Mouse (Mus musculus) stomach, embryonic 16.5 days (tissue): Measurements from ENCODE around the gene Gnas. TPM values are rescaled to one million over a fixed set of nuclear protein-coding genes. Genes with fewer than 3 reads are reported as not detected.
A peak's percentile ranks its signal among the peaks of the same experiment; 100 is the strongest.
"Not testable (repeated sequence)": the region's sequence is repeated elsewhere in the genome, so short reads cannot be mapped to it uniquely, and the experiment has no call there.

Experiments used
- ATAC-seq: fragments of 200-750 bp; cut with Nextera tagmentation; 2 replicates; pipeline ENCODE4 v1.8.0; 2017; ENCODE audit warnings: moderate number of reproducible peaks, moderate TSS enrichment; ENCODE audit not compliant: insufficient read depth, low FRiP score
- H3K27ac ChIP-seq: fragments of 300-500 bp; sonication (generic); 2 replicates; pipeline ENCODE4 v1.5.1; 2014; ENCODE audit warnings: low read length
- H3K27me3 ChIP-seq: fragments of 300-500 bp; sonication (generic); 2 replicates; pipeline ENCODE4 v1.6.1; 2014; ENCODE audit warnings: low read length, control low read depth, mixed read lengths; ENCODE audit not compliant: control insufficient read depth, insufficient read depth
- H3K36me3 ChIP-seq: fragments of 300-500 bp; sonication (generic); 2 replicates; pipeline ENCODE4 v1.6.1; 2014; ENCODE audit warnings: low read length; ENCODE audit not compliant: control insufficient read depth, insufficient read depth
- H3K4me1 ChIP-seq: fragments of 300-500 bp; sonication (generic); 2 replicates; pipeline ENCODE4 v1.6.1; 2014; ENCODE audit warnings: low read length, control low read depth, mixed read lengths; ENCODE audit not compliant: control insufficient read depth, insufficient read depth
- H3K4me2 ChIP-seq: fragments of 300-500 bp; sonication (generic); 2 replicates; pipeline ENCODE4 v1.6.1; 2014; ENCODE audit warnings: low read depth, low read length, mixed read lengths
- H3K4me3 ChIP-seq: fragments of 300-500 bp; sonication (generic); replicated peaks from 2 replicates; pipeline ENCODE4 v1.5.1; 2014; ENCODE audit warnings: mild to moderate bottlenecking, low read length
- H3K9ac ChIP-seq: fragments of 300-500 bp; sonication (generic); 2 replicates; pipeline ENCODE4 v1.6.1; 2014; ENCODE audit warnings: low read length
- H3K9me3 ChIP-seq: fragments of 300-500 bp; sonication (generic); replicated peaks from 2 replicates; pipeline ENCODE4 v1.6.1; 2016; ENCODE audit warnings: low read length, control low read depth; ENCODE audit not compliant: control insufficient read depth
- WGBS: fragments of 180-500 bp; shearing (Covaris S2); extraction: QIAGEN DNeasy Blood & Tissue Kit; methylation state at CpG from one replicate; pipeline ENCODE4 v1.1.7; 2014; 5-methylcytosine and 5-hydroxymethylcytosine counted together
- polyA plus RNA-seq: library from polyadenylated mRNA; unstranded; fragments of >200 nt; fragmentation: Nextera tagmentation; extraction: Ambion mirVana; gene quantifications from 2 replicates; pipeline ENCODE4 v1.2.1, GENCODE M21; 2015

Gnas gene
- polyA plus RNA-seq, 1 experiment from 2014 or later, result 721 TPM

DNA sequence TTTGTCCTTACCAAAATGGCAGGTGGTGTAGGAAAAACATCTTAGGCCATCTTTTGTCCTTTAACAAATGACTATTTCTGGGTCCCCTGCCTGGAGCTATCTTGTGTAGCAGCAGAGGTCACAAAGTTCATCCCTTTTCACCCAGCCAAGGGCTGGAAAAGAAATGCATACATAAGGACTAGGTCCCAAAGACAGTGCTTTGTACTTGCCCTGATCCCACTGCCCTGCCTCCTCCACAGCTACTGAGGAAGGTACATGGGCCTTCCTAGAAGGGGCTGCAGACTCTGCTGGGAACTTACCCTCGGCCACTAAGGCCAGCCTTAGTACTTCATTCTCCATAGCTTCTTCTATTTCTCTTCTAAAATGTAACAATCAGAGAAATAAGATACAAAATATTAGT lies 27.5 kb downstream of the Gnas start:
- Histone ChIP-seq H3K36me3 (no peaks in the 10 kb centered on the region), H3K4me2 (no peak overlapping the region), H3K9me3 (no peaks in the 10 kb centered on the region), H3K27ac (no peak overlapping the region), H3K9ac (no peak overlapping the region), H3K27me3 (no peaks in the 10 kb centered on the region), H3K4me3 (no peak overlapping the region), H3K4me1 (peaks cover 8% of the 10 kb centered on the region)
- WGBS, result 77% methylated on average over 1 of the region's 1 CpGs
- no peak for ATAC-seq

DNA sequence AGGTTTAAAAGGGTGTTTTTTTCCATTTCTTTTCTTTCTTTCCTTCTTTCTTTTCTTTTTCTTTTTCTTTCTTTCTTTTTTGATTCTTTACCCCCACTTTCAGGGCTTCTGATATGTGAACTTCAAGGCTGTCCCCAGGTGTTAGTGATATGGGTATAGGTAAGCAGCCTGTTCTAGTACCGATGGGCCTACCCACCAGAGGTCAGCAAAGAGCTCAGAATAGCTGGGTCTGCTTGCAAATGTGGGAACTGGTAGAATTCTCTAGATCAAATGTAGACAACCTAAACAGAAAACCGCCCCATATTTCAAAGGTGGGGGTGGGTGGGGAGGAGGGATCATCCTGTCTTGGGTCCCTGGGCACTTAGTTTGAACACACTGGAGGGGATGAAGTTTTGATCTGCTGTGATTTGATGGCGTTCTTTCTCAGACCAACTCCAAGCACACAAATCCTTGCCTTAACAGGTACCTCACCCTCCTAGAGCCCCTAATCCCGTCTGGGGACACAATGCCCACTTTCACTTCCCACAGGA lies 28.1 kb downstream of the Gnas start:
- Histone ChIP-seq H3K27ac (0 out of 2 replicates have a peak overlapping the region, but pooled peaks have one; percentile 54), H3K27me3 (no peaks in the 10 kb centered on the region), H3K4me2 (no peak overlapping the region), H3K36me3 (no peaks in the 10 kb centered on the region), H3K9ac (peak overlapping the region; percentile 44; the same call in 1 of the 2 replicates), H3K9me3 (no peaks in the 10 kb centered on the region), H3K4me3 (no peak overlapping the region), H3K4me1 (peaks cover 8% of the 10 kb centered on the region)
- peak; percentile 77 for ATAC-seq
- WGBS, result 21% methylated on average over 4 of the region's 4 CpGs

DNA sequence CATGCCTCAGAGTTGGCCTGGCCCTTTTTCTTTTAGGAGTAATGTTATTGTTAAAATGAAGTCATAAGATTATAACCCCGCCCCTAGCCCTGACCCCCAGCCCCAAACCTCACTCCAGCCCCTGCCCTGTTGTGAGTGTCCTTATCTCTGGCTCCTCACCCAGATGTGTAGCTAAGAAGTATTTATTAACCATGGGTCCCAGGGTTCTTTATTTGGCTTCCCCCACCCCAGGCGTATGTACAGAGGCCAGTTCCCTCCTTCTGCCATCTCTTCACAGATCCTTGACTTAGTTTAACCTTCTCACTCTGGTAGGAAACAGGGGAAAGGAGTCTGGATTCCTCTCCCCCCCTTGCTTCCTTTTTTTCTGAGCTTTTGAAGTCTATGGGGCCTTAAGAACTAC lies 28.5 kb downstream of the Gnas start:
- H3K9me3 ChIP-seq, result no peaks in the 10 kb centered on the region

DNA sequence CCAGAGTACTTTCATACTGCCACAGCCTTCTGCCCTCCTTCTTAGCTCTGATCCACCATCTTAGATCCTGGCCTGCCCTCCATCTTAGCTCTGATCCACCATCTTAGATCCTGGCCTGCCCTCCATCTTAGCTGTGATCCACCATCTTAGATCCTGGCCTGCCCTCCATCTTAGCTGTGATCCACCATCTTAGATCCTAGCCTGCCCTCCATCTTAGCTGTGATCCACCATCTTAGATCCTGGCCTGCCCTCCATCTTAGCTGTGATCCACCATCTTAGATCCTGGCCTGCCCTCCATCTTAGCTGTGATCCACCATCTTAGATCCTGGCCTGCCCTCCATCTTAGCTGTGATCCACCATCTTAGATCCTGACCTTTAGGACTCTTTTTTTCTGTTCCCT lies 31.3 kb downstream of the Gnas start:
- H3K9ac ChIP-seq, ATAC-seq, H3K9me3 ChIP-seq, H3K27me3 ChIP-seq, H3K4me2 ChIP-seq, H3K4me3 ChIP-seq, H3K4me1 ChIP-seq, H3K36me3 ChIP-seq, H3K27ac ChIP-seq: not testable (repeated sequence)

More for the DNA sequence above, 28.5 kb downstream of the Gnas start:
- 0 out of 2 replicates have a peak, but pooled peaks have one; percentile 1 for ATAC-seq
- H3K27ac ChIP-seq, result peak overlapping the region; percentile 54; the same call in 1 of the 2 replicates
- H3K4me1 ChIP-seq, result peaks cover 8% of the 10 kb centered on the region
- H3K4me3 ChIP-seq, result no peak overlapping the region
- H3K27me3 ChIP-seq, result no peaks in the 10 kb centered on the region
- no peaks in the 10 kb centered on the region for H3K36me3 ChIP-seq
- 57% methylated on average over 2 of the region's 2 CpGs for WGBS
- H3K9ac ChIP-seq, result no peak overlapping the region; the same call in 1 of the 2 replicates
- H3K4me2 ChIP-seq, result no peak overlapping the region

DNA sequence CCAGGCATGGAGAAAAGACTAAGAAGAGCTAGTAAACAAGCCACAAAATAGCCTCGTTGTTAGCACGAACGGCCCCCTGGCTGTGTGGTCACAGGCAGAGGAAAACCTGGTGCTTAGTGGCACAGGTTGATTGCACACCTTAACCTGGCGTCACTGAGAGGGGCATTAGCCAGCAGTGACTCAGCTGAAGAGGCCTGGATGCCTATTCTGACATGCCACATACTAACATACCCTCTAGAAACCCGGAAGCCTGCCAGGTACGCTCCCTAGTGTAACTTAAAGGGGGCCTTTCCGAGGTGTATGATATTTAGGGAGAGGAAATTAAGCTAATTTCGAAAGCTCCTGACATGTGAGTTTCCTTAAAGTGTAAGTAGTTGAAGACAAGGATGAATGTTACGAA lies 32.5 kb downstream of the Gnas start:
- H3K9me3 ChIP-seq, result no peaks in the 10 kb centered on the region
- no peaks in the 10 kb centered on the region for H3K36me3 ChIP-seq
- no peak overlapping the region for H3K9ac ChIP-seq
- WGBS, result 84% methylated on average over 9 of the region's 9 CpGs
- no peaks in the 10 kb centered on the region for H3K27me3 ChIP-seq
- H3K27ac ChIP-seq, result no peak overlapping the region
- ATAC-seq, result no peak
- H3K4me2 ChIP-seq, result no peak overlapping the region
- H3K4me3 ChIP-seq, result no peak overlapping the region
- H3K4me1 ChIP-seq, result peaks cover 8% of the 10 kb centered on the region

DNA sequence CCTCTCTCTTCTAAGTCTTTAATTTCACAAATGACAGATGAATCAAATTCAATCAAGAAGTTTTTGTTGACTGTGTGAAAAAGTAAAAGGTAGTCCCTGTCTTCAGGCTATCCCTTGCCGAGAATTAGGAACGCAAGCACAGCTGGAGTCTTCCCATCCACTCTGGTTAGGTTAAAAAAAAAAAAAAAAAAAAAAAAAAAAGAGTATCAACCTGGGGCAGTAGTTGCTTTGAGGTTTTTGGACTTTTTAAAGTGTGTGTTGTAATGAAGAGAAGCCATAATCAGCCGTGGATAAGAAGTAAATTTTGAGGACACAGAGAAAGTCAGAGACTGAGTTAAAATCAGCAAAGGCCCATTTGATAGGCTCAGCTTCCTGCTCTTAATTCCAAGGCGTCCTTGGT lies 41.9 kb downstream of the Gnas start:
- no peak for ATAC-seq
- Histone ChIP-seq H3K9ac (no peak overlapping the region), H3K4me1 (no peaks in the 10 kb centered on the region), H3K9me3 (no peaks in the 10 kb centered on the region), H3K27me3 (no peaks in the 10 kb centered on the region), H3K36me3 (no peaks in the 10 kb centered on the region), H3K27ac (no peak overlapping the region), H3K4me2 (peak overlapping the region; percentile 69; the same call in 1 of the 2 replicates), H3K4me3 (0 out of 2 replicates have a peak overlapping the region, but pooled peaks have one; percentile 84)
- 70% methylated on average over 4 of the region's 4 CpGs for WGBS

DNA sequence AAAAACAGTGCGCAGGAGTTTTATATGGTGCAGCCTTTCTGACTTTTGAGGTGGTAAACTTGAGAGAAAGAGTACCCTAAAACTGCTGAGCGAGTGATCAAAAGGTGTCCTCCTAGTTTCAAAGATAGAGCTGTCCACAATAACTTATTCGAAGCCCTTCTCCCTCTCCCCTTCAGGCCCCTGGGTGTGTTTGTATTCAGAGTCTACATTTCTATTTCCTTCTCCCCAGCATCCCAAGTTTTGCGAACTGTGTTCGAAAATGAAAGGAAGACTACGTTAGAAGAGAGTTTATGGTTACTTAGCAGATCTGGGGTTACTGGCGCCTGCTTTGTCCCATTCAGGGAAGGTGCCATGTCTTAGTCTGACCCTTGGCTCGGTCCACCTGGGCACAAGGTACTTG lies 42.4 kb downstream of the Gnas start:
- no peaks in the 10 kb centered on the region for H3K36me3 ChIP-seq
- no peaks in the 10 kb centered on the region for H3K9me3 ChIP-seq
- ATAC-seq, result no peak
- peak overlapping the region; percentile 84 for H3K4me3 ChIP-seq
- no peaks in the 10 kb centered on the region for H3K4me1 ChIP-seq
- peak overlapping the region; percentile 63 for H3K9ac ChIP-seq
- no peak overlapping the region for H3K27ac ChIP-seq
- H3K27me3 ChIP-seq, result no peaks in the 10 kb centered on the region
- WGBS, result 62% methylated on average over 8 of the region's 8 CpGs
- H3K4me2 ChIP-seq, result peak overlapping the region; percentile 69

DNA sequence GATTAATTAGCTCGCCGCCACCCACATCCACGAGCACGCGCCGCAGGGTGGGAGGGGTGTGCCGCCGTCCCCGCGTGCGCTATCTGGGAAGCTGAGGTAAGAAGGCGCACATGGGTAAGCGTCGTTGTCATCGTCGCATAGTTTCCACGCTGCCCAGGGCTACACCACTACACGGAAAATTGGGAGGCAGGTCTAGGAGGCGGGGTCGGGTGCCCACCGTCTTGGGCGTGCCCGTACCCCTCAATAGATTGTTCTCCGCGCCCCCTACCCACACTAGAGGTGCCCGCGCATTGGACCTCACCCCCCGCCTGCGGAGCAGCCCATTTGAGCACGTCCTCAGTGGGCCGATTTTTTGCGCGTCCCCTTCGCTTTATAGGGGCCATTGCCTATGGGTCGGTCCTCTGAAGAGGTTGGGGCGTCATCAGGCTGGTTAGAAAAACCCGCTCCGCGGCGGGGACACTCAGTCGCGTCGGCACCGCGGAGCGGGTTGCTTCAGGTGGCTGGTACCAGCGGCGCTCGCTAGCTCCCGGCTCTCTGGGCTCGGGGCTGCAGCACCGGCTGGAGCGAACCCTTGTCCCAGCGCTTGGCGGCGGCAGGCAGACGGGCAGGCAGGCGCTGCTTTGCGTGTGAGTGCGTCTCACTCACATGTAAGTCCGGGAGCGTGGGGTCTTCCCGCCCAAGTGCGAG lies 43.3 kb downstream of the Gnas start:
- H3K4me2 ChIP-seq, result peak overlapping the region; percentile 69
- ATAC-seq, result peak; percentile 48
- no peaks in the 10 kb centered on the region for H3K9me3 ChIP-seq
- H3K4me3 ChIP-seq, result peak overlapping the region; percentile 84
- H3K4me1 ChIP-seq, result peaks cover 3% of the 10 kb centered on the region; the same call in 1 of the 2 replicates
- H3K36me3 ChIP-seq, result no peaks in the 10 kb centered on the region
- peak overlapping the region; percentile 100 for H3K9ac ChIP-seq
- peak overlapping the region; percentile 64 for H3K27ac ChIP-seq
- WGBS, result 52% methylated on average over 64 of the region's 64 CpGs
- no peaks in the 10 kb centered on the region for H3K27me3 ChIP-seq

DNA sequence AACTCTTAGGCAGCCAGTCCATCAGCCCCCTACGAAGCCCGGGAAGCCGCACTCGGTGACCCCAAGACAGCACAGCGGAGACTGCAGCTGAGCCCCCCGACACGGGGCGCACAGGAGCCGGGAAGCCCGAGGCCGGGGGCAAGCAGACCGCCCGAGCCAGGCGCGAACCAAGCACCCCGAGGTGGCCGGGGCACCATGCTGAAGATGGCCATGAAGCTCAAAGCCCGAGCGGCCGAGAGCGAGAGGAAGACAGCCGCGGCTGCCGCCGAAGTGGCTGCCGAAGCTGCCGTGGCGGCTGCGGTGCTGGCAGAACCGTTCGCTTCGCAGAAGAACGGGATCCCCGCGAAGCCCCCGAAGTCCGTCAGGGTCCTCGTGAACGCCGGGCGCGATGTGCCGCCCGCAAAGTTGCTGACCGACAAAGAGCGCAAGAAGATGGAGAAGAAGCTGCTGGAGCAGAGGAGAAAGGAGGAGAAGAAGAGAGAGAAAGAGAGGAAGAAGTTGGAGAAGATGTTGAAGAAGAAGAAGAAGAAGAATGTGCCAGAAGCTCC lies 44.3 kb downstream of the Gnas start:
- peak overlapping the region; percentile 98 for H3K27ac ChIP-seq
- peak overlapping the region; percentile 69 for H3K4me2 ChIP-seq
- no peaks in the 10 kb centered on the region for H3K27me3 ChIP-seq
- H3K36me3 ChIP-seq, result no peaks in the 10 kb centered on the region
- peak overlapping the region; percentile 84 for H3K4me3 ChIP-seq
- peak overlapping the region; percentile 100 for H3K9ac ChIP-seq
- ATAC-seq, result no peak
- WGBS, result 59% methylated on average over 46 of the region's 46 CpGs
- no peaks in the 10 kb centered on the region for H3K9me3 ChIP-seq
- peaks cover 11% of the 10 kb centered on the region for H3K4me1 ChIP-seq
